Mouse (Mus musculus) adrenal gland, postnatal 36 days (tissue): ENCODE data around the gene Leo1. TPM values are rescaled to one million over a fixed set of nuclear protein-coding genes. Genes with fewer than 3 reads are reported as not detected.
"Not testable (repeated sequence)": the region's sequence is repeated elsewhere in the genome, so short reads cannot be mapped to it uniquely, and the experiment has no call there.

Source experiments
- DNase-seq, 2 experiments: peaks; one replicate each; pipeline ENCODE4 v3.0.0; 2021; ENCODE audit warnings: mixed read lengths in 1 of 2
- total RNA-seq, 2 experiments: library from RNA; stranded (reverse); gene quantifications; 2 replicates each; pipeline ENCODE4 v1.2.3; 2021

The Leo1 gene
- total RNA-seq, 2 experiments from 2014 or later: 18.6 to 29.9 TPM

GRCm38 (mm10) chr9:75468297-75468696 lies 27.0 kb downstream of the Leo1 start:
- DNase-seq: no peak

DNA sequence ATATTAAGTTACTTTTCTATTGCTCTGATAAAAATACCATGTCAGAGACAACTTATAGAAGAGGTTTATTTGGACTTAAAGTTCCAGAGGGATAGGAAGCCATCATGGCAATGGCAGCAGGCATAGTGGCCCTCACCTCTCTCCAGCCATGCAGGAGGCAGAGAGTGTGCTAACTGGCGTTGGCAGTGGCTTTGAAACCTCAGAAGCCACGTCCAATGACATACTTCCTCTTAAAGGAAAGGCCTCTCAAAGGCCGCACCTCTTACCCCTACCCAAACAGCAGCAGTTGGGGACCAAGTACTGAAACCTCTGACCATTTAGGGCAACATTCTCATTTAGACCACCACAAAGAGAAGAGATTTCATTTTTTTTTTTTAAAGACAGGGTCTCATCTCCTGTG lies 35.9 kb downstream of the Leo1 start:
- no peak for DNase-seq

GRCm38 (mm10) chr9:75479106-75479725 lies 37.9 kb downstream of the Leo1 start:
- no peak for DNase-seq

- no peak for DNase-seq
Observed at GRCm38 (mm10) chr9:75480536-75481075, 39.3 kb downstream of the Leo1 start.

GRCm38 (mm10) chr9:75485231-75485630 lies 43.9 kb downstream of the Leo1 start:
- DNase-seq: no peak

DNA sequence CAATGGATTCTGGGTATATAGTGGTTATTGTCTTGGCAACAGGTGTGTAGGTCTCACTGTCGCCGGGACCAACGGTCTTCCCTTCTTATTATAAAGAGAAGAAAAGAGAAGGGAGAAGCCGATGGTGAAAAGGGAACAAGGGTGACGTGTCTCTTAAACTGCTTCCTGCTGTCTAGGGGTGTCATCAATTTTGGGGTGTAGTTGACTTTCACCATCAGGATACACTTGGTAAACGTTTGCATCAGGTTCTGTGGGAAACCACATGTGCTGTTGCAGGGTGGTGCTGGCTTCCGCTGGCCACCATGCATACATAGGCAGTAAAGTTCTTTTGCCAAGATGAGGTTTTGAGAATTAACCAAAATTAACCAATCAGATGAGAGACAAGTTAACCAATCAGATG lies 46.9 kb downstream of the Leo1 start:
- DNase-seq: not testable (repeated sequence)

DNA sequence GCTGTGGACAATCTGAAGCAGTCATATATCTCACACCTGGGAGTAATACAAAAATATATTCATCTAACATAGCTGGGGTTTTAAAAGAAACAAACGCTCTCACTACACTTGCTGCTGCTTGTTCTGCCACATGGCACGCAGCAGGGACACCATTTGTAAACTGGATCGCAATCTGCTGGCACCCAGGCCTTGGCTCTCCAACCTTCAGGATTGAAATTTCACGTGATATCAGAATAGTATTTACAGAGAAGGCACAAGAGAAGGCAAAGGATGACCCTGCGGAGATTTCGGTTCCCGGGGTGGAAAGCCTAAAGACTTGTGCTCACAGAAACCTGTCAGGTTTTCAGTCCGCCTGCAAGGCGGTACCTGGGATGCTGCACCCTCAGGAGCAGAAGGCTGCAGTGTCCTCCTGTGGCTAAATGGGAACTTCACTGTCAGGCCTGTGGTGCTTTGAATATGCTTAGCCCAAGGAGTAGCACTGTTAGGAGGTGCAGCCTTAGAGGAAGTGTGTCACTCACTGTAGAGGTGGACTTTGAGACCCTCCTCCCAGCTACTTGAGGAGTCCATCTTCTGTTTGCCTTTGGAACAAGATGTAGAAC lies 53.2 kb downstream of the Leo1 start:
- DNase-seq: no peak

DNA sequence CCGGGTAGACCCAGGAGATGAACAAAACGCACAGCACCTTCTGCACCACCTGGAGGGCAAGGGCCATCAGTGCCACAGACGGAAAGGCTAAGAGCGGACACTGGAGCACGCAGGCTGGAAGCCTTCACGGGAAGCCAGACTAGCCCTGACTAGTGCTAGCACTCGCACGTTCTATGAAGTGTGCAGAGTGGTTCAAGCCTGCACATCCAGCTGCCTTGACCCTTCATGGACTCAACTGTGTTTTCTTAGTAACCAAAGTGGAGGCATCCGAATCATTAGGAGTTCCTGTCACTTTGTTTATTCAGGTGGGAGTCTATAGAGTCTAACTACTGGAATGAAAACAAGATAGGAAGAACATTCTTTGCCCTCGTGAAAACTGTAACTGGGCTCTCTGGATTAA lies 54.6 kb downstream of the Leo1 start:
- no peak for DNase-seq

- no peak for DNase-seq
Observed at GRCm38 (mm10) chr9:75498571-75498970, 57.2 kb downstream of the Leo1 start.

DNA sequence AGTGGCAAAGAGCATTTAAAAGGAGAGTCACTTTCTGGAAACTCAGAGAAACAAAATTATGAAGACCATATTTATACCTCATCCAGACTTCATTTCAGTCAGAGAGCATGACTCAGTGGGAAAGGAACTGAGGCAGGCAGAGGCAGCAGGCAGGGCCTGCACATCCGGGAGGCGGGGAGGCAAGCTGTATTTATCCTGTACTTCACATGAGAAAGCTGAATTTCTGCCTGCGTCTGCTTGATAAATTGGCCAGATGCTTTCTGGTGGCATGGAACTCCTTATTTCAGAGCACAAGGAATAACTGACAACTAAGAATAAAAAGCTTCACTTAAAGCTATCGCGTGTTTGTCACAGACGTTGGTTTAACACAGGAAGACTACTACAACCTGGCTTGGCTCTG lies 63.0 kb downstream of the Leo1 start:
- no peak for DNase-seq

GRCm38 (mm10) chr9:75511236-75511939 lies 70.1 kb downstream of the Leo1 start:
- DNase-seq: no peak

GRCm38 (mm10) chr9:75515464-75516113 lies 74.3 kb downstream of the Leo1 start:
- peak; percentile 18 to 48 for DNase-seq

Other genes with a start within 250 kb of the Leo1 start
- gene Myo5c, start 209.5 kb upstream of the Leo1 start, total RNA-seq: 1 to 10 TPM; 2.1 to 2.5 TPM
- 10 to 100 TPM; 48.8 to 52.4 TPM for gene Gnb5, start 135.2 kb upstream of the Leo1 start, total RNA-seq
- under 1 TPM in 1 of 2 experiments, not detected in 1; 0.83 TPM for gene Bcl2l10, start 93.8 kb upstream of the Leo1 start, total RNA-seq
- 10 to 100 TPM; 36.2 to 49.2 TPM for gene Mapk6, start 31.5 kb upstream of the Leo1 start, total RNA-seq
- gene Tmod3, start 118.1 kb downstream of the Leo1 start, total RNA-seq: 10 to 100 TPM; 68.7 to 78.5 TPM
- 10 to 100 TPM in 1 of 2 experiments, 1 to 10 TPM in 1; 9.8 to 11.4 TPM for gene Tmod2, start 169.8 kb downstream of the Leo1 start, total RNA-seq
- gene Lysmd2, start 184.2 kb downstream of the Leo1 start, total RNA-seq: 10 to 100 TPM; 14.3 to 16.5 TPM
- gene Scg3, start 242.5 kb downstream of the Leo1 start, total RNA-seq: 10 to 100 TPM; 19.9 to 20.2 TPM